Mouse (Mus musculus): Measurements from ENCODE around the gene Serpinb8. TPM values are rescaled to one million over a fixed set of nuclear protein-coding genes. Genes with fewer than 3 reads are reported as not detected.

Gene Serpinb8
- polyA plus RNA-seq, 1 experiment from 2014 or later = 0.90 TPM

DNA sequence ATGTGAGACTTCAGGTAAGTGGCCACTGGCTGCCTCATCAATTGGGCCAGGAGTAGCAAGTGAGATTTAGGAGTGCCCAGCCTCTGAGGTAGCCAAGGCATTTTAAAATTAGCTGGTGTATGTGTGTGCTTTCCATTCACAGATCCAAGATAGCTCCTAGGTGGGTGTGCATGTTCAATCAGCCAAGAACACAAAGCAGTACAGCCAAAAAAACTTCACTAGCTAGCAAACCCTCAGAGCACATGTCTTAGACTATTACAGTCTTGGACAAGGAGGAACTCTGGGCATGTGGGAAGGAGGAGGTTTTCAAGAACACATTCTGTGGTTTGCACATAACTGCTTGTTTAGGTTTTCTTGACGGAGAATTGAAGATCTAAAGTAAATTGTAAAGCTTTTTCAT lies 8.6 kb upstream of the Serpinb8 start:
- TF ChIP-seq CTCF (IDR thresholded peaks at IDR 0.05; ENCODE audit: low read depth) = no peak
- no peak overlapping the region for H3K4me2 ChIP-seq (replicated peaks; ENCODE audit: low read depth)
- H3K9me3 ChIP-seq (ENCODE audit: control insufficient read depth) = no peaks in the 10 kb centered on the region
- ATAC-seq = no peak
- H3K4me3 ChIP-seq (ENCODE audit: low read depth, low read length) = no peak overlapping the region
- H3K27ac ChIP-seq (ENCODE audit: low read depth, low read length) = no peak overlapping the region
- H3K36me3 ChIP-seq (ENCODE audit: control insufficient read depth, insufficient read depth) = no peaks in the 10 kb centered on the region
- WGBS = 51% methylated on average over 1 of the region's 1 CpGs
- no peak overlapping the region for H3K9ac ChIP-seq (ENCODE audit: low read depth, low read length)
- no peaks in the 10 kb centered on the region for H3K27me3 ChIP-seq (replicated peaks; ENCODE audit: control insufficient read depth, insufficient read depth, low read length)
- H3K4me1 ChIP-seq (replicated peaks; ENCODE audit: control insufficient read depth, insufficient read depth, low read length) = no peaks in the 10 kb centered on the region

- no peak overlapping the region for H3K4me3 ChIP-seq (ENCODE audit: low read depth, low read length)
- H3K36me3 ChIP-seq (ENCODE audit: control insufficient read depth, insufficient read depth) = no peaks in the 10 kb centered on the region
- no peaks in the 10 kb centered on the region for H3K27me3 ChIP-seq (replicated peaks; ENCODE audit: control insufficient read depth, insufficient read depth, low read length)
- no peak overlapping the region for H3K27ac ChIP-seq (ENCODE audit: low read depth, low read length)
- H3K4me1 ChIP-seq (replicated peaks; ENCODE audit: control insufficient read depth, insufficient read depth, low read length) = no peaks in the 10 kb centered on the region
- ATAC-seq = no peak
- no peak for TF ChIP-seq CTCF (IDR thresholded peaks at IDR 0.05; ENCODE audit: low read depth)
- no peak overlapping the region for H3K9ac ChIP-seq (ENCODE audit: low read depth, low read length)
- no peak overlapping the region for H3K4me2 ChIP-seq (replicated peaks; ENCODE audit: low read depth)
- no peaks in the 10 kb centered on the region for H3K9me3 ChIP-seq (ENCODE audit: control insufficient read depth)
Measured at GRCm38 (mm10) chr1:107582900-107583299, 6.9 kb upstream of the Serpinb8 start.

DNA sequence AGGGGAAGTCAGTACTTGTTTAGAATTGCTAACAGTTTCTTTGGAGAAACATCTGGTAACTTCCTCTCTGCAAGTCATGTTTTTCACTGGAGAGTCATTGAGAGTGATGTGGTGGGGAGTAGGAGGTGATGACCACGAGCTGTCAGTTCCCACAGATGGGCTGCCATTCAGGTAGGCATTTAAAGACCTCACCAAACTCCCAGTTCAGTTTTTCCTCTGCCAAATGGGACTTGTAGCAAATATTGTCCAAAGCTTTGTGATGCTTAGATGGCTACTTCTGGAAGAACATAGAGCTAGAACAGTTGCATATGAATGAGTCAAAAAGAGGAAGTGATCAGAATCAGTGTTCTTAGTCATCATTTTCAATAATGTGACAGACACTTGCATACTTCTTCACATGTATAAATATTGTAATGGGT lies 5.8 kb upstream of the Serpinb8 start:
- no peak overlapping the region for H3K4me3 ChIP-seq (ENCODE audit: low read depth, low read length)
- no peak overlapping the region for H3K4me2 ChIP-seq (replicated peaks; ENCODE audit: low read depth)
- H3K36me3 ChIP-seq (ENCODE audit: control insufficient read depth, insufficient read depth) = no peaks in the 10 kb centered on the region
- H3K27ac ChIP-seq (ENCODE audit: low read depth, low read length) = no peak overlapping the region
- H3K9me3 ChIP-seq (ENCODE audit: control insufficient read depth) = no peaks in the 10 kb centered on the region
- no peaks in the 10 kb centered on the region for H3K27me3 ChIP-seq (replicated peaks; ENCODE audit: control insufficient read depth, insufficient read depth, low read length)
- ATAC-seq = no peak
- TF ChIP-seq CTCF (IDR thresholded peaks at IDR 0.05; ENCODE audit: low read depth) = no peak
- H3K9ac ChIP-seq (ENCODE audit: low read depth, low read length) = no peak overlapping the region
- 33% methylated on average over 1 of the region's 1 CpGs for WGBS
- no peaks in the 10 kb centered on the region for H3K4me1 ChIP-seq (replicated peaks; ENCODE audit: control insufficient read depth, insufficient read depth, low read length)

GRCm38 (mm10) chr1:107584932-107585331 lies 4.9 kb upstream of the Serpinb8 start:
- no peak for TF ChIP-seq CTCF (IDR thresholded peaks at IDR 0.05; ENCODE audit: low read depth)
- no peaks in the 10 kb centered on the region for H3K9me3 ChIP-seq (ENCODE audit: control insufficient read depth)
- H3K27me3 ChIP-seq (replicated peaks; ENCODE audit: control insufficient read depth, insufficient read depth, low read length) = no peaks in the 10 kb centered on the region
- H3K4me2 ChIP-seq (replicated peaks; ENCODE audit: low read depth) = no peak overlapping the region
- no peaks in the 10 kb centered on the region for H3K4me1 ChIP-seq (replicated peaks; ENCODE audit: control insufficient read depth, insufficient read depth, low read length)
- no peak overlapping the region for H3K4me3 ChIP-seq (ENCODE audit: low read depth, low read length)
- H3K27ac ChIP-seq (ENCODE audit: low read depth, low read length) = no peak overlapping the region
- no peak overlapping the region for H3K9ac ChIP-seq (ENCODE audit: low read depth, low read length)
- WGBS = 82% methylated on average over 3 of the region's 3 CpGs
- H3K36me3 ChIP-seq (ENCODE audit: control insufficient read depth, insufficient read depth) = no peaks in the 10 kb centered on the region
- ATAC-seq = no peak

GRCm38 (mm10) chr1:107586196-107586595 lies 3.6 kb upstream of the Serpinb8 start:
- TF ChIP-seq CTCF (IDR thresholded peaks at IDR 0.05; ENCODE audit: low read depth) = no peak
- Histone ChIP-seq H3K27ac (ENCODE audit: low read depth, low read length) (no peak overlapping the region), H3K4me1 (replicated peaks; ENCODE audit: control insufficient read depth, insufficient read depth, low read length) (0 out of 2 replicates have a peak, but pooled peaks cover 2% of the 10 kb centered on the region), H3K4me3 (ENCODE audit: low read depth, low read length) (no peak overlapping the region), H3K27me3 (replicated peaks; ENCODE audit: control insufficient read depth, insufficient read depth, low read length) (no peaks in the 10 kb centered on the region), H3K9me3 (ENCODE audit: control insufficient read depth) (no peaks in the 10 kb centered on the region), H3K9ac (ENCODE audit: low read depth, low read length) (no peak overlapping the region), H3K4me2 (replicated peaks; ENCODE audit: low read depth) (no peak overlapping the region), H3K36me3 (ENCODE audit: control insufficient read depth, insufficient read depth) (no peaks in the 10 kb centered on the region)
- 89% methylated on average over 3 of the region's 3 CpGs for WGBS
- no peak for ATAC-seq

DNA sequence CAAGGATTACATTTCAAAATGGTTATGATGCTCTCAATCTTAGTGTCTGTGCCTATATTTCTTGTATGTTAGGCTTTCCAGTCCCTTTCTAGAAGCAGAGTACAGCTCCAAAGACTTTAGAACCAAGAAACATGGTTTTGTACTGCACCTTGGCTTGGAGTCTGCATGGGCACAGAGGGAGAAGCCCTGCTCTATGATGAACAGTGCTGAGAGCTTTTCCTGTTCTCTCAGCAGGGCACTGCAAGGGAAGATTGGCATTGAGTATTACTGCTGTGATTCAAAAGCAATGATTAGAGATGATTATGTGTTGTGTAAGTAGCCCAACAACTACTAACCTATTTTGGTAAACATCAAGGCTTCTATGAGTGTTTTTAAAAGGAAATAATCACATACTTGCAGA lies 1.6 kb upstream of the Serpinb8 start:
- 0 out of 2 replicates have a peak, but pooled peaks cover 2% of the 10 kb centered on the region for H3K4me1 ChIP-seq (replicated peaks; ENCODE audit: control insufficient read depth, insufficient read depth, low read length)
- no peaks in the 10 kb centered on the region for H3K36me3 ChIP-seq (ENCODE audit: control insufficient read depth, insufficient read depth)
- H3K4me3 ChIP-seq (ENCODE audit: low read depth, low read length) = no peak overlapping the region
- no peak overlapping the region for H3K4me2 ChIP-seq (replicated peaks; ENCODE audit: low read depth)
- H3K9ac ChIP-seq (ENCODE audit: low read depth, low read length) = no peak overlapping the region
- ATAC-seq = no peak
- no peaks in the 10 kb centered on the region for H3K9me3 ChIP-seq (ENCODE audit: control insufficient read depth)
- H3K27me3 ChIP-seq (replicated peaks; ENCODE audit: control insufficient read depth, insufficient read depth, low read length) = no peaks in the 10 kb centered on the region
- no peak overlapping the region for H3K27ac ChIP-seq (ENCODE audit: low read depth, low read length)
- no peak for TF ChIP-seq CTCF (IDR thresholded peaks at IDR 0.05; ENCODE audit: low read depth)

DNA sequence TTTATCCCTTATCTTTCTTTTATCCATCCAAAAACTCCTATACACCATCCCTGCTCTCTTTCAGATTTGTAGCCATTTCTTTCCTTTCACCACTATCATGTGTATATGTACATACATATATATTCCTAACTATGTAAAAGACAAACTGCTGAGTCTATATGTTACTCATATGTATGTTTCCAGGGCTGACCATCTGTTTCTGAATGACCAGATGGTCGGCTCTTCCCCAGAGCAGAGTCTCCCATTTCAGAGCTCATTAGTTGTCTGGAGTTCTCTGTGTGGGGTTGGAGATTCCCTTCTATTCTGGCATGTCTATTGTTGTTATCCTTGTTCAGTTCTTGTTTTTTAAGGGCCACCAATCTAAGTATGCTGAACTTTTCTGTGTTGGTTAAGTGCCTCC lies 1.2 kb upstream of the Serpinb8 start:
- no peak for ATAC-seq
- no peak overlapping the region for H3K9ac ChIP-seq (ENCODE audit: low read depth, low read length)
- no peak overlapping the region for H3K27ac ChIP-seq (ENCODE audit: low read depth, low read length)
- H3K4me2 ChIP-seq (replicated peaks; ENCODE audit: low read depth) = no peak overlapping the region
- H3K4me1 ChIP-seq (replicated peaks; ENCODE audit: control insufficient read depth, insufficient read depth, low read length) = 0 out of 2 replicates have a peak, but pooled peaks cover 2% of the 10 kb centered on the region
- H3K36me3 ChIP-seq (ENCODE audit: control insufficient read depth, insufficient read depth) = no peaks in the 10 kb centered on the region
- no peaks in the 10 kb centered on the region for H3K27me3 ChIP-seq (replicated peaks; ENCODE audit: control insufficient read depth, insufficient read depth, low read length)
- no peaks in the 10 kb centered on the region for H3K9me3 ChIP-seq (ENCODE audit: control insufficient read depth)
- no peak for TF ChIP-seq CTCF (IDR thresholded peaks at IDR 0.05; ENCODE audit: low read depth)
- no peak overlapping the region for H3K4me3 ChIP-seq (ENCODE audit: low read depth, low read length)
- WGBS = 70% methylated on average over 1 of the region's 1 CpGs

Data from intestine, postnatal 0 days (tissue).